Mouse (Mus musculus): ENCODE data around the gene Fer1l4. TPM values are rescaled to one million over a fixed set of nuclear protein-coding genes. Genes with fewer than 3 reads are reported as not detected.

Fer1l4 gene
- total and polyA plus RNA-seq, 3 experiments, result 0.12 TPM; not detected in 2

GRCm38 (mm10) chr2:156005393-156005792, 47.4 kb downstream of the Fer1l4 start:
- Histone ChIP-seq H3K9ac (ENCODE audit: low read depth, low read length) (no peak overlapping the region), H3K27ac (no peak overlapping the region), H3K4me3 (no peak overlapping the region), H3K27me3 (ENCODE audit: control insufficient read depth, insufficient read depth, low read length) (no peaks in the 10 kb centered on the region), H3K36me3 (ENCODE audit: control insufficient read depth, insufficient read depth, low read length) (no peaks in the 10 kb centered on the region), H3K79me2 (replicated peaks; ENCODE audit: control insufficient read depth, insufficient read depth, low read length) (no peaks in the 10 kb centered on the region), H3K4me1 (ENCODE audit: control insufficient read depth, insufficient read depth, low read length) (peaks cover 2% of the 10 kb centered on the region; the same call in 1 of the 2 replicates)
- 93% methylated on average over 4 of the region's 4 CpGs for WGBS
- intact Hi-C loops (cut with DNase I), result loop anchor here (5.0 to 10.0 kb wide), 2 partner anchors 102 to 139 kb away; partner anchors contain the start of genes Nfs1 and Romo1
- TF ChIP-seq POLR2A (IDR thresholded peaks at IDR 0.05; ENCODE audit: insufficient read depth, low read depth, low read length) (no peak), EP300 (IDR thresholded peaks at IDR 0.05; ENCODE audit: insufficient read depth, low read depth, low read length) (no peak), CTCF (IDR thresholded peaks at IDR 0.05) (peak; percentile 48)
- DNase-seq, result no peak

- no peaks in the 10 kb centered on the region for H3K79me2 ChIP-seq (replicated peaks; ENCODE audit: control insufficient read depth, insufficient read depth, low read length)
- peak; percentile 63 to 69 for DNase-seq
- TF ChIP-seq EP300 (IDR thresholded peaks at IDR 0.05; ENCODE audit: insufficient read depth, low read depth, low read length) (no peak), CTCF (IDR thresholded peaks at IDR 0.05) (peak; percentile 35), POLR2A (IDR thresholded peaks at IDR 0.05; ENCODE audit: insufficient read depth, low read depth, low read length) (no peak)
- H3K36me3 ChIP-seq (ENCODE audit: control insufficient read depth, insufficient read depth, low read length), result no peaks in the 10 kb centered on the region
- WGBS, result 53% methylated on average over 14 of the region's 14 CpGs
- H3K4me3 ChIP-seq, result no peak overlapping the region
- intact Hi-C loops (cut with DNase I), result no loop called here
- H3K27ac ChIP-seq, result no peak overlapping the region
- no peaks in the 10 kb centered on the region for H3K4me1 ChIP-seq (ENCODE audit: control insufficient read depth, insufficient read depth, low read length)
- H3K27me3 ChIP-seq (ENCODE audit: control insufficient read depth, insufficient read depth, low read length), result no peaks in the 10 kb centered on the region
- H3K9ac ChIP-seq (ENCODE audit: low read depth, low read length), result no peak overlapping the region; the same call in 1 of the 2 replicates
Observed at GRCm38 (mm10) chr2:155991863-155992321, 60.9 kb downstream of the Fer1l4 start.

GRCm38 (mm10) chr2:155991151-155991550, 61.6 kb downstream of the Fer1l4 start:
- intact Hi-C loops (cut with DNase I), result no loop called here
- DNase-seq, result no peak
- Histone ChIP-seq H3K4me3 (no peak overlapping the region), H3K27me3 (ENCODE audit: control insufficient read depth, insufficient read depth, low read length) (no peaks in the 10 kb centered on the region), H3K79me2 (replicated peaks; ENCODE audit: control insufficient read depth, insufficient read depth, low read length) (no peaks in the 10 kb centered on the region), H3K4me1 (ENCODE audit: control insufficient read depth, insufficient read depth, low read length) (no peaks in the 10 kb centered on the region), H3K27ac (no peak overlapping the region), H3K36me3 (ENCODE audit: control insufficient read depth, insufficient read depth, low read length) (no peaks in the 10 kb centered on the region), H3K9ac (ENCODE audit: low read depth, low read length) (no peak overlapping the region)
- TF ChIP-seq EP300 (IDR thresholded peaks at IDR 0.05; ENCODE audit: insufficient read depth, low read depth, low read length), result no peak
- no peak for TF ChIP-seq CTCF (IDR thresholded peaks at IDR 0.05)
- TF ChIP-seq POLR2A (IDR thresholded peaks at IDR 0.05; ENCODE audit: insufficient read depth, low read depth, low read length), result no peak
- 80% methylated on average over 10 of the region's 10 CpGs for WGBS

GRCm38 (mm10) chr2:155989085-155989484, 63.7 kb downstream of the Fer1l4 start:
- no peak overlapping the region for H3K9ac ChIP-seq (ENCODE audit: low read depth, low read length)
- no peaks in the 10 kb centered on the region for H3K4me1 ChIP-seq (ENCODE audit: control insufficient read depth, insufficient read depth, low read length)
- intact Hi-C loops (cut with DNase I), result no loop called here
- no peaks in the 10 kb centered on the region for H3K27me3 ChIP-seq (ENCODE audit: control insufficient read depth, insufficient read depth, low read length)
- no peak for DNase-seq
- TF ChIP-seq EP300 (IDR thresholded peaks at IDR 0.05; ENCODE audit: insufficient read depth, low read depth, low read length) (no peak), POLR2A (IDR thresholded peaks at IDR 0.05; ENCODE audit: insufficient read depth, low read depth, low read length) (no peak), CTCF (IDR thresholded peaks at IDR 0.05) (no peak)
- H3K4me3 ChIP-seq, result no peak overlapping the region
- no peak overlapping the region for H3K27ac ChIP-seq
- H3K79me2 ChIP-seq (replicated peaks; ENCODE audit: control insufficient read depth, insufficient read depth, low read length), result no peaks in the 10 kb centered on the region
- H3K36me3 ChIP-seq (ENCODE audit: control insufficient read depth, insufficient read depth, low read length), result no peaks in the 10 kb centered on the region
- WGBS, result 74% methylated on average over 4 of the region's 4 CpGs

GRCm38 (mm10) chr2:155987131-155987530, 65.6 kb downstream of the Fer1l4 start:
- TF ChIP-seq CTCF (IDR thresholded peaks at IDR 0.05) (no peak), EP300 (IDR thresholded peaks at IDR 0.05; ENCODE audit: insufficient read depth, low read depth, low read length) (no peak), POLR2A (IDR thresholded peaks at IDR 0.05; ENCODE audit: insufficient read depth, low read depth, low read length) (no peak)
- H3K27me3 ChIP-seq (ENCODE audit: control insufficient read depth, insufficient read depth, low read length), result no peaks in the 10 kb centered on the region
- no peak overlapping the region for H3K4me3 ChIP-seq
- no peak overlapping the region for H3K27ac ChIP-seq
- no peak for DNase-seq
- H3K36me3 ChIP-seq (ENCODE audit: control insufficient read depth, insufficient read depth, low read length), result no peaks in the 10 kb centered on the region
- 97% methylated on average over 6 of the region's 6 CpGs for WGBS
- H3K79me2 ChIP-seq (replicated peaks; ENCODE audit: control insufficient read depth, insufficient read depth, low read length), result no peaks in the 10 kb centered on the region
- H3K4me1 ChIP-seq (ENCODE audit: control insufficient read depth, insufficient read depth, low read length), result no peaks in the 10 kb centered on the region
- intact Hi-C loops (cut with DNase I), result no loop called here
- H3K9ac ChIP-seq (ENCODE audit: low read depth, low read length), result no peak overlapping the region

GRCm38 (mm10) chr2:155985776-155986175, 67.0 kb downstream of the Fer1l4 start:
- Histone ChIP-seq H3K4me3 (no peak overlapping the region), H3K36me3 (ENCODE audit: control insufficient read depth, insufficient read depth, low read length) (no peaks in the 10 kb centered on the region), H3K27me3 (ENCODE audit: control insufficient read depth, insufficient read depth, low read length) (no peaks in the 10 kb centered on the region), H3K4me1 (ENCODE audit: control insufficient read depth, insufficient read depth, low read length) (no peaks in the 10 kb centered on the region), H3K27ac (no peak overlapping the region), H3K79me2 (replicated peaks; ENCODE audit: control insufficient read depth, insufficient read depth, low read length) (no peaks in the 10 kb centered on the region), H3K9ac (ENCODE audit: low read depth, low read length) (no peak overlapping the region)
- intact Hi-C loops (cut with DNase I), result no loop called here
- TF ChIP-seq EP300 (IDR thresholded peaks at IDR 0.05; ENCODE audit: insufficient read depth, low read depth, low read length) (no peak), POLR2A (IDR thresholded peaks at IDR 0.05; ENCODE audit: insufficient read depth, low read depth, low read length) (no peak), CTCF (IDR thresholded peaks at IDR 0.05) (no peak)
- no peak for DNase-seq
- WGBS, result 93% methylated on average over 7 of the region's 7 CpGs

Measured in heart, adult 2 months (tissue).